In the genomic region with DNA sequence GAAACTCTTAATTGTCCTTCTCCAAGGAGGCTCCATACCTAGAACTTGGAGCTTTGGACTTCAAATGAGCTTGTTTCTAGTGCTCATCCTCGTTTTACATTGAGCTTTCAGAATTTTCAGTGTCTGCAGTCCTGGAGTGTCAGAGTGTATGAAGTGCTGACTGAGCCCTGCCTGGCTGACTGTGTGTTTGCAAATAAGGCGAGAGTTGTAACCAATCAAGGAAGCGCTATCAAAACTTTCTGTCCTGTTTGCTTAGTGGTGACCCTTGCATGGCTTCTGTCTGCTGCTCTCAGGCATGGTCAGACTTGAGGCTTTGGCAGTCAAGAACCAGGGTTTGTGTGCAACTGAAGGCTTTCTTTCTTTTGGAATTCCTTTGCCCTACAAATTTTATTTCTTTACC, we compare ENCODE assay signal across 16 mouse cellular contexts.
"Had no signal": no experiment of that assay in that cellular context is flagged by ENCODE, and none has a peak within 500 bp of the region (broad histone marks: within the 10 kb centered on the region; RNA-seq: fewer than 3 reads in every experiment).

No protein-coding gene starts in this region.

- H3K4me1 ChIP-seq: intestine, embryonic 15.5 days; kidney, embryonic 15.5 days; stomach, embryonic 15.5 days had no signal

- DNase-seq: kidney, adult 11 months; kidney, adult 8-10 months; kidney, postnatal 10 days; kidney, postnatal 4 days; liver, postnatal 0 days; midbrain, embryonic 14.5 days; right cerebral cortex, adult 18-20 months; right cerebral cortex, postnatal 14 days; right cerebral cortex, postnatal 4 days; thymus, adult 2 months; thymus, postnatal 25 days had no signal

- H3K36me3 ChIP-seq: intestine, embryonic 15.5 days; kidney, embryonic 15.5 days; stomach, embryonic 15.5 days had no signal

- H3K27ac ChIP-seq: intestine, embryonic 15.5 days; kidney, embryonic 15.5 days; left cerebral cortex, adult 2 months; liver, embryonic 14.5 days; stomach, embryonic 15.5 days had no signal

- H3K27me3 ChIP-seq: intestine, embryonic 15.5 days; kidney, embryonic 15.5 days; stomach, embryonic 15.5 days had no signal

- H3K4me3 ChIP-seq: intestine, embryonic 15.5 days; kidney, embryonic 15.5 days; left cerebral cortex, adult 2 months; stomach, embryonic 15.5 days had no signal
